Mouse (Mus musculus): ENCODE results near the gene Gm42878. TPM values are rescaled to one million over a fixed set of nuclear protein-coding genes. Genes with fewer than 3 reads are reported as not detected.
"Not testable (repeated sequence)": the region's sequence is repeated elsewhere in the genome, so short reads cannot be mapped to it uniquely, and the experiment has no call there.

The Gm42878 gene
- total RNA-seq, 2 experiments from 2014 or later = 2.3 TPM; not detected in 1

DNA sequence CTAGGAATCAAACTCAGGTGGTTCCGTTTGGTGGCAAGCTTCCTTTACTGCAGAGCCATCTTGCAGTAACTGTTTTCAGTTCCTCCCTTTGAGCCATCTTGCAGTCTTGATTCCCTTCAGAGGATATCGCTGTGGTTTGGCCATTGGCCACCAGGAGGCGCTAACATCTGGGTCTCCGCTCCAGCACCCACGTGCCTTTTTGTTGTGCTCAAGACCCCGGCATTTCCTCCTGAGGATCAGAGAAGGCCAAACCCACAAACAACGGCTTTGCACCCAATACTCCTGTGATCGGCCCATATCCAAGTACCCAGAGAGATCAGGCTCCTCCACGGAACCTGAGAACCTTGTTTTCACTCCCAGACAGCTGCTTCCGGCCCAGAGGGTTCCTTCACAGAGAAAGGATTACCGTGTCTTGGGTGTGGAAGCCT is 19.2 kb upstream of the Gm42878 start:
- peak; percentile 76 for DNase-seq

DNA sequence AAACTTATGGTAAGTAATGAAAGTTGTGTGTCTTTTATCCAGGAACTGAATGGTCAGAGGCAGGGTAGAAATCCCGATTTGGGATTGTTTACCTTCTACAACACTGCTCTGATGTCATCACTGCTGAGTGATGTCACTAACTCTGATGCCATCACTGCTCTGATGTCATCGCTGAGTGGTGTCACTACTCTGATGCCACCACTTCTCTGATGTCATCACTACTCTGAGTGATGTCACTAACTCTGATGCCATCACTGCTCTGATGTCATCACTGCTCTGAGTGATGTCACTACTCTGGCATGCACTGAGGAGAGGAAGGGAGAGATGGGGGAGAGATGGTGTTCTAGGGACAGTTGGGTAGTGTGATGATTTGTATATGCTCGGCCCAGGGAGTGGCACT is 17.2 kb upstream of the Gm42878 start:
- DNase-seq = no peak

DNA sequence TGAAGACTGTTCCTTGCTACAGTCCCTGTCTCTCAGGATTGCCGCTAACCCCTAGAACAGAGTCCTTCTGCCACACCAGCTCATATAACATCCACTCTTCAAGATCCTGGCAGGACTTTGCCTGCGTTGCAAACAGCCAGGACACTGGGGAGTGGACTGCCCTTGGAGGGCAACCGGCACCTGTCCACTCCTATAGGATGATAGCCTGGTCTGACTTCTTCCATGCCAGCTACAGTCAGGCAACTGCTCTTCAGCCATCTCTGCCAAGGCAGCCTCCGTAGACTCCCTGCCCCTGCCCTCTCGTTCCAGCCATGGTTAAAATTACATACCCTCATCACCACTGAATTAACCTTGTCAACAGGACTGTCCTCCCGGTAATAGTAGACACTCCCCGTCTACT is 3.9 kb upstream of the Gm42878 start:
- no peak for DNase-seq

DNA sequence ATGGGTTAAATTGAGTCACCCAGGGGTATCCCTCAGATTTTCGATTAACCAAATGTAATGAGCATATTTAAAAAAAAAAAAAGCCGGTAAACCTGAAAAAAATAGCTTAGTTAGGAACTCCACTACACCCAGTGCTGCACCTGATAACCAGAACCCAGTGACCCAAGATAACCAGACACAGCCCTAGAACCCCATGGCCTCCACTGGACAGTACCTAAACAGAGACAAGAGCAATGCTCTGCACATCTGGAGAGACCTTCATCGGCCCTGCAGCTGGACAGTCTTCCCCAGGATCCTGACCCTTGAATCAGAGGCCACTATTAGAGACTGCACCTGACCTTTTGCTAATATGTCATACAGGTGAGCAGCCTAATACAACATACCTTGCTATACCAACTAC is 1.8 kb upstream of the Gm42878 start:
- no peak for DNase-seq

DNA sequence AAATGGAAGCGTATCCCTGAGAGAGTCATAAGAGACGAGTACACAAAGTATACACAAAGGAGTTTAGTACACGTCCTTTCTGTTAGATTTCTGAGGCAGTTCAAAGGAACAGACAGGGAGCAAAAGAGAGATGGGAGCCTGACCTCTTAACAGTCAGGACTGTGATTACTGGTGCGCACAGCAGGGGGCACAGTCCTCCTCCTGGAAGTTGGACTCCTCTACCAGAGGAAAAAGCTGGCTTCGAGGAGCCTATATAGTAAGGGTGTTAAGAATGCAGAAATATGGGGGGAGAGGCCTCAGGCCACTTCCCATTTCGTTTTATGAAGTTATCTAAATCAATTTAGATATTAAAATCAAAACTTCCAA is 1.2 kb upstream of the Gm42878 start:
- peak; percentile 21 to 41 for DNase-seq

DNA sequence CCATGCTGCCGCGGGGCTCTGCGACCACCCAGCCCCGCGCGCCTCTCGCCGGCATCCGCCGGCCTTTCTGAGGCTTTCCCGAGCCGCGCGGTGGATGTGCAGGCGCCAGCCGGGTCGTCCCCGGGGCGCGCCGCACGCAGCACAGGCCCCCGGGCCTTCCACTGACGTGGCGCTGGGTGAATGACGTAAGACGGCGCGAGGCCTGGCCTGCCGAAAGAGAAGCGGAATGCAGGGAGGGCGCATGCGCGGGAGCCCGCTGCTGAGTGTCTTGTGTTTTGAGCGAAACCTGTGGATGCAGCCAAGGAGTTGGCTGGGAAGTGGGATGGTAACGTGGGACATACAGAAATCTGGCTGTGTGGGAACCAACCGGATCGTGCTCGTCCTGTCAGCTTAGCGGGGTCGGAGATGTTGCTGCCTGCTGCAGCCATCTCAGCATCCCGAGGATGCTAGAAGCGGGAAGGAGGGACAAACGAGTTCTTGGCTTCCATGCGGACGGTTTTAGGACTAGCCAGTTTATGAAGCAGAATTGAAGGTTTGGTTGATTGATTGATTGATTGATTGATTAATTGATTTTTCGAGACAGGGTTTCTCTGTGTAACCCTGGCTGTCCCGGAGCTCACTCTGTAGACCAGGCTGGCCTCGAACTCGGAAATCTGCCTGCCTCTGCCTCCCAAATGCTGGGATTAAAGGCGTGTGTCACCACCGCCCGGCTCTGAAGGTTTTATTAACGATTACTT is 679 bp upstream of the Gm42878 start, which contains the start of gene Mapkapk5:
TSS of gene Mapkapk5 (minus strand) at position 113 of the 737 bp plus-strand sequence.
- peak; percentile 97 to 98 for DNase-seq

DNA sequence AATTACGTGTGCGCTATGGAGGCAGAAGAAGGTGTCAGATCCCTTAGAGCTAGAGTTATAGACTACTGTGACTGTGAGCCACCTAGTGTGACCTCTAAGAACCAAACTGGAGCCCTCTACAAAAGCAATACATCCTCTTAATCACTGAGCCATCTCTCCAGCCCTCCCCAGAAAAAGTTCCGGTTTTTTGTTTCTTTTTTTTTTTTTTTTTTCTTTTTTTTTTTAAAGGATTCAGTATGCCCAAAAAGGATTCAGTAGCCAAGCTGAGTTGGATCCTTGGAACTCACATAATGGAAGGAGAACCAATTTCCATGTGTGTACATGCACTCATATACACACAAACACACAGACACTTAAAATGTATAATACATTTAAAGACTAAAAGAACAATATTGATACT is 1.9 kb downstream of the Gm42878 start:
- DNase-seq = no peak

DNA sequence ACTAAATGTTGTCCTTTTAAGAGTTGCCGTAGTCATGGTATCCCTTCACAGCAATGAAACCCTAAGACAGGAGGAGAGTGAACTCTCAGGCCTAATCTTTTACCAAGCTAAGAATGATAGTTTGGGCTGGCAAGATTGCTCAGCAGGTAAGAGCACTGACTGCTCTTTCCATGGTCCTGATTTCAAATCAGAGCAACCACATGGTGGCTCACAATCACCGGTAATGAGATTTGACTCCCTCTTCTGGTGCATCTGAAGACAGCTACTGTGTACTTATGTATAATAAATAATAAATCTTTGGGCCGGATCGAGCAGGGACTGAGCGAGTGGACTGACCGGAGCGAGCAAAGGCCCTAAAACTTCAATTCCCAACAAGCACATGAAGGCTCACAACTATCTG is 4.0 kb downstream of the Gm42878 start:
- no peak for DNase-seq

DNA sequence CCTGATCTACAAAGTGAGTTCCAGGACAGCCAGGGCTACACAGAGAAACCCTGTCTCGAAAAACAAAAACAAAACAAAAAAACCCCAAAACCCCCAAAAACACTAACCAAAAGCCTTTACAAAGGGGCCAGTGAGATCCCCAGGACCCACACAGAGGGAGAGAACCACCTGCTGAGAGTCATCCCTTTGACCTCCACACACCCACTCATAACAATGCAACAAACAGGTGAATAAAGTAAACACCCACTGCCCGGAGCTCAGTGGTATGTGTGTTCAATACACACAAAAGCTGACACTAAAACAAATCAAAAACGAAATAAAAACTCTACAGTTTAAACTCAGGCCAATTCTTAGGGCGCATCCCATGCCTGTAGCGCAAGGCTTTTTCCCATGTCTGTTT is 5.2 kb downstream of the Gm42878 start:
- DNase-seq = no peak

DNA sequence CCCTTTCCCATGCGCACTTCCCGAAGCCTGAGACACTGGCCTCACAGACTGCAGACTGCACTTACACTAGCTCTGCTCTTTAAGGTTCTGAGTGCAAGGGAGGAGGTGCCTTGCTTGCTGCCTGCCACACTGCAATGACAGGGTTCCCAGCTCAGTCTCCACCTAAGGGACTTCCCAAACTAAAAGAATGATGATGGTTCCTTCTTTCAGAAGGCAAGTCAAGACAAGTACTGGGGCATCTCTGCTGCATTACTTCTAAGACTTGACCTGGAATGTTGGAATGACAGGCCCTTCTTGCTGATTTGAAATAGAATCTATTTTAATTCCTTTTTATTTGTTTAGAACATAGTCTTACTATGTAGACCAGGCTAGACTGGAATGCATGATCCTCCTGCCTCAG is 7.7 kb downstream of the Gm42878 start:
- no peak for DNase-seq

DNA sequence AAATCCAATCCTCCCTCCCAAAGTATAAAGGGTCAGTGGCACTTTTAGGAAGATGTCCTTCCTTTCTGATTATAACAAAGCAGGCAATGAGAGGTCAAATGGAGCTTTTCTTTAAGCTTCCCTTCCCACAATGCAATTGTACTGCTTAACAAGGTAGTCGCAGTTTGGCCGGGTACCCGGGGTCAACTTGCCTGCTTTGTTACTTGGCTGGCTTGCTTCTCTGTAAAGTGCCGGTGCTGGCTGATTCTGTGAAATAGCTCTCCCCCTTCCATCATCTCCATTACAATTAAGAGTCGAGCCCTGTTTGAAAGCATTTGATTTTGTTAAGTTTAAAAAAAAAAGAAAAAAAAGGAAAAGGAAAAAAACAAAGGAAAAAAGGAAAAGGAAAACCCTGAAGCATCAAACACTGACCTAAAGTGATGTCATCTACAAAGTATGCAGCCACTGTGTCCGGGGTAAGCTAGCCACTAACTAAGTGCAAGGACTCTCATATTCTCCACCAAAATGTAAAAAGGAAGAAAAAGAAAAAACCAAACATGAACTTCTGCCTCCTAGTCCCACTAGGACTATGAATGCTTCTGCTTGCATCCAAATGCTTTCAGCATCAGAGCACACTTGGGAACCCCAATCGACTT is 8.2 kb downstream of the Gm42878 start:
- DNase-seq = no peak

DNA sequence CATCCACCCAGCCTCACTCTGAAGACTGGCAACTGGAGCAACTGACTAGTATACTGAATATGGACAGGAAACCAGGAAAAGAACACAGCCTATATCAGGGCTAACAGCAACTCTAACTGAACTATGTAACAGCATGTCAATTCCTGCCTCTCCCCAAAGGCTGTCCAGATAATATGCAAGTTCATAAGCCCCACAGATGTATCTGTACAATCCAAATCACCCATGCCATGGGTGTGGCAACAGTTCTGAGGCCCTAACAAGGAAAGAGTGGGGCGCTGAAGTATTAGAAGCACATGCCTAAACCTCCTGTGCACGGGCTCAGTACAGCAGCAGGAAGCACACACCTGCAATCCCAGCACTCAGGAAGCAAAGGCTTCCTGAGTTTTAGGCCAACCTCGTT is 10.2 kb downstream of the Gm42878 start:
- no peak for DNase-seq

DNA sequence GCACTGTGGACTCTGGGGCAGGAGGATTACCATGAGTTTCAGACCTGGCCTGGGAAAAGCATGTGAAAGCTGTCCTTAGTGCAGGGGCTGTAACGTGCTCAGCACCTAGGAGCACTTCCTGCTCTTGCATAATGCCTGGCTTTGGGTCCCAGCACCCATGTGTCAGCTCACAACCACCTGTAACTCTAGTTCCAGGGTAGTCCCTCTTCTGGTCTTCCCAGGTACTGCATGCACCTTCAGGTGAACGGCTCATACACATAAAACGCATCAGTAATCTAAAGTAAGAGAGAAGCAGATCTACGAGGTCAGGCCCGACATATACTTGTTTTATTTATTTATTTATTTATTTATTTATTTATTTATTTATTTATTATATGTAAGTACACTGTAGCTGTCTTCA is 10.8 kb downstream of the Gm42878 start:
- no peak for DNase-seq

DNA sequence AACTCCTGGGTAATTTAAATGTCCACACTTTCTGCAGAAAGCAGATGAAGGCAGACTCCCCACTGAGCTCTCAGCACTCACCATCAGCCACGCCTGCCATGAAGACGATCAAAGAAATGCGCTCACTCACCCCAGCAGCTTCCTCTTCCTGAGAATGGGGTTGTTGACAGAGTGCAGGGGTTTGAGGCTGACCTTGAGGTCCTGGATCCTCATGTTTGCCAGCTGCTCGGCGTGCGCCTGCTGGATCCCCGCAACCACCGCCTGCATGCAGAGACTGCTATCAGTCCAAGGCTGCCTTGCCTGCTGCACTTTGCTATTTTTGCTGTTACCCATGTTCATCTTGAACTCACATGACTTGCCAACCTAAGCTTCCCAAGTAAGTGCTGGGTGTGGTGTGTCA is 18.3 kb downstream of the Gm42878 start:
- DNase-seq = no peak

DNA sequence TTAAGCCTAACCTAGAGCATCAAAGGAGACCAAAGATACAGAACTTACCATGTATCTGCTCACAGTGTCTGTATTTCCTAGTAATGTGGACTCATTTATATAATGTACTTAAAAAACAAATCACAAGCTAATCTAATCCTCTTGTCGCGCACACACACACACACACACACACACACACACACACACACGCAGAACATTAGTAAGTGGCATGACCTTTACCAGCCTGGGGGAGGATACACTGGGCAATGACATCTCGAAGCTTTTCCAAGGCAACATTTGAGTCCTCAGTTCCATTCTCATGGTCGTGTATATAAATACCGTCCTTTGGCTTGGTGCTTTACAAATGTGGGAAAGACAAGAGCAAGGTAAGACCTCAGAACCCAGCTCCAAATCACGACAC is 18.8 kb downstream of the Gm42878 start:
- no peak for DNase-seq

DNA sequence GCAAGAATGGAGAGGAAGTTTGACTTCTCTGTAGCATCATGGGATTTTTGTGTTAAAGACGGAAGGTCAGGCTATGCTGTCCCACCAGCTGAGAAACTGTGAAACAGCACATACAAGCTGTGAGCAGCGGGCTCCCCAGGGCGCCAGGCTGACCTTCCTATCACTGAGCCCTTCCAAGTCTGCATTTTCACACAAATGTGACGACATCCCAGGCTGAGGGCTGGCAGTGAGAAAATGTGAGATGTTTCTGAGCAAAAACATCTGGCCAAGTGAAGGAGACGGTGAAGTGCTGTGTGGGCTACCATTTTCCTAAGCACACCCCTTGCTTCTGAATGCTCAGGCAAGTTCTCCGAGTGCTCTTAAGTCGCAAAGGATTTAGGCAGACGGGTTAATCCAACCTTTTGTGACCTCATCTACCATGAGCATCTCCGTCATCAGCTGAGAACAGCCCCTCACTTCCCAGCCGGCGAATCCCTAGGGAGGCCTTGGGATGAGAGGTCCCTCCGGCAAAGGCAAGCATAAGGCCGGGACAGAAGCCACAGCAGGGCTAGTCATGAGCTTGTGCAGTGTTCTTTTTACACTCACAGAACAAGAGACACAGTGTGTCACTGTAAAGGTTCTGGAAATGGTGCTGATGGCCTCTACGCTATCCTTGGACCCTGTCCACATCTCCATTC is 19.4 kb downstream of the Gm42878 start:
- DNase-seq = no peak

DNA sequence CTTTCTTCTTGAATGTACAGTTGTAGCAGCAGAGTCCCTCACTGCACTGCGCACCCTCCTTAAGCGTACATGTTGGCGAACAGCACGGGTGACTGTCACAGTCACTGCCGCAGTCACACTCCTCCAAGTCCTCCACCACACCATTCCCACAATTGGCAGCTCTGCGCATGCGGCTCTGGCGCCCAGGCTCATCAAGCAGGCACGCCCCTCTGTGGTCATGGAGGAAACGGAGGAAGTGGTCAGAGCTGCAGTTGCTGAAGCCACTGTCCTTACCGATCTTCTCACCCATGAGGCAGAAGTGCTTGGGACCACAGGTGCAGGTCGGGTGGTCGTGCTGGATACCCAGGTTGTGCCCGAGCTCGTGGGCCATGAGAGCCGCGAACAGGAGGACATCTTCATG is 25.5 kb downstream of the Gm42878 start:
- DNase-seq = not testable (repeated sequence)

DNA sequence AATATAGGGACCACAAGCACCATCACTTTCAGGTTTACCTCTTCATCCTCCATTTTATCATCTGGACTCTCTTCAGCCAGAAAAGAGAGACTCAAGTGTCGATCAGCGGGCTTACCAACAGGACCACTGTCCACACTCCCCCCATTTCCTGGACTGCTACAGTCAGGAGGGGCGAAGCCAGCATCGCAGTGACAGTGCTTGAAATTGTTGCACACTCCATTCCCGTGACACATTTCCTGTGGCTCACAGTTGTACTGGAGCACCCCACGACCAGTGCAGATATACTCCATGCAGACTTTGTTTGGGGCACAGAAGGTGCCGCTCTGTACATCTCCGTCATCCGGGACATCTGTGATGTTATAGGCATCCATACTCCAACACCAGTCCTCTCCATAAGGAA is 26.3 kb downstream of the Gm42878 start:
- no peak for DNase-seq

DNA sequence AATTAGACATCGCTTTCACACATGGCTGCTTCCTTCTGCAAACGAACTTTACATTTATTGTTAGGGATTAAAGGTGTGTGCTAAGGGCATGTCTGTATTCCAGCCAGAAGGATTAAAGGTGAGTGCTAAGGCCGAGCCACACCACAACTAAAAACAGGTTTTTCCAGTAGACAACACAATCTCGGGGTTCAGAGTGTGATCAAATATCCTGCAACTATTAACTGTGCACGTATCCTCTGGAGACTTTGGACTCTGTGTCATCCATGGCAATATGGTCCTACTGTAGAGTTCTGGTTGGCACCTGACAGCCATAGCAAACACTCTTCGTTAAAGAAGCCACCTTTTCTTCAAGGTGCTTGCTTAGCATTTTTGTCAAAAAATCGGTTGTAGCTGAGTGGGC is 35.3 kb downstream of the Gm42878 start:
- DNase-seq = no peak

DNA sequence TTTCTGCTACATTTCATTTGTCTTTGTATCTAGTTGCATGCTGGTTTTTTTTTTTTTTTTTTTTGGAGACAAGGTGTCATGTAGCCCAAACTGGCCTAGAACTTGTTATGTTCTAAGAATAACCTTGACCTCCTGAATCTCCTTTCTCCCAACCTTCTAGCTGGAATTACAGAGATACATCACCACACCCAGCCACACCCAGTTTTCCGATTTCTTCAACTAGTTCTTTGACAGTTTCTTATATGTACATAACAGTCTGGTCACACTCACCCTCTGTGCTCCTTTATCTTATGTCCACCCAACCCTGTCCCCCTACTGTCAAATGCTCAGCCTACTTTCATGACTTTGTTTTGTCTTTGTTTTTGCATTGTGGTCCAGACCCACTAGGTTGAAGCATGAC is 38.4 kb downstream of the Gm42878 start:
- DNase-seq = no peak

DNA sequence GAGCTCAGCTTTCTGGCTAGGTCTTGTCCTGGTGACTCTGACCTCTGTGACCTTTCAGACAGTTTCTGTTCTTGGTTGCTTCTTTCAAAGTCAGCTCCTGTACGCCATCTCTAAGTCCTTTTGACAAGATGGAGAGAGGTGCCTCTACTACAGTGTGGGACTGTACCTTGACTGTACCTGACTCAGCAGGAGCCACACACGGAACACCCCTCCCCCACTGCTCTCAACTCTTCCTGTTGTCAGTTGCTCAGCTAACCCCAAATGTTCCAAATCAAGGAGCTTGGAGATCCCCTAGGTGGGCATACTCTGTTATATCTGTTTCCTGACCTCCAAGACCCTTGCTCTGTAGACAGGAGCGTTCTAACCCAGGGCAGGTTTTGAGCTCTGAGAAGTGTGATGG is 42.1 kb downstream of the Gm42878 start, which contains the start of gene Adam1b:
TSS of gene Adam1b (minus strand) at position 205 of the 400 bp plus-strand sequence.
- no peak for DNase-seq

DNA sequence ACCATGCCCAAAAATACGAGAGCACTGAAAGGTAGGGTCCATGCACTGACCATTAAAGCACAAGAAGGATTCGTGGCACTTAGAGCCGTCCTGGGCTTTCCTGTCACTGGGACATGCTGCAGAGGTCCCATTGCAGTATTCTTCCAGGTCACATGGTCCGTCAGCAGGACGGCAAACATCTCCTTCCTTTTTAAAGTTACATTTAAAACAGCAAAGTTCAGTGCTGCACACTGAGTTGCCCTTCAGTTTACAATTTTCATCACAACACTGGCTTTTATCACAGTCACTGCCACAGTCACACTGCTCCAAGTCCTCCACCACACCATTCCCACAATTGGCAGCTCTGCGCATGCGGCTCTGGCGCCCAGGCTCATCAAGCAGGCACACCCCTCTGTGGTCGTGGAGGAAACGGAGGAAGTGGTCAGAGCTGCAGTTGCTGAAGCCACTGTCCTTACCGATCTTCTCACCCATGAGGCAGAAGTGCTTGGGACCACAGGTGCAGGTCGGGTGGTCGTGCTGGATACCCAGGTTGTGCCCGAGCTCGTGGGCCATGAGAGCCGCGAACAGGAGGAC is 43.8 kb downstream of the Gm42878 start:
- not testable (repeated sequence) for DNase-seq

DNA sequence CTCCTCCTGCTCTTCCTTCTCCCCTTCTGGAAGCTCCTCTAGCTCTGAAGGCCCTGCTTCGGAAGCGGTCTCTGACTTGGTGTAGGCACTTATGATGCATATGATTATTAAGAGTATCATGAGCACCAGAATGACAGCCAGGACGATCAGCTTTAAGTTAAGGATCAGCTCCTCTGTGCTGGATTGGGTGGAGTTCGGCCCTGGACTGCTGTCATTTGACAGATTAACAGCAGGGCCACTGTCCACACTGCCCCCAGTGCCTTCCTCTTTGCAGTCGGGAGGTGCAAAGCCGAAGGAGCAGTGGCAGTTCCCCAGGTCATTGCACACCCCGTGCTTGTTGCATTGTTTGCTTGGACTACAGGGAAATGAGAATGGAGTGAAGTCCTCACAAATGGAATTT is 44.6 kb downstream of the Gm42878 start:
- DNase-seq = no peak

Measured in layer of hippocampus, postnatal 36 days (tissue).